Mouse (Mus musculus) right cerebral cortex, adult 18-20 months (tissue): Measurements from ENCODE around the gene Ampd3.

Experiments used
- DNase-seq: peaks from one replicate; pipeline ENCODE4 v3.0.0; 2022; ENCODE audit warnings: mixed read lengths

Ampd3 gene

DNA sequence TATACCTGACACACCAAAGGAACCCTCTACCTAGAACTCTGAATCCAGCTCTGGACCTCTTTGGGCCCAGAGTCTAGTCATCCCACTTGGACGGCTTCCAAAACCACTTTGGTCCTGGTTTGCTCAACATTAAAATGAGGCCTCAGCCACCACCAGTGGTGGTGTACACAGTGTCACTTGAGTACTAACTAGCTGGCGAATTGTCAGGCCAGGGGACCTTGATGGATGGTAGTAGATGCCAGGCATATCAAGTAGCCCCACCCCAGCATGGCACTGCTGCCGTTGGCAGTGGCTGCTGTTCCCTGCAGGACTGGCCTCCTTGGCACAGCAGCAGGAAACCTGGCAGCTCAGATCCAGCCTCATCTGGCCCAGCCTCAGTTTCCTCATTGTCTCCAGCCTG is 36.3 kb downstream of the Ampd3 start:
- peak; percentile 55 for DNase-seq

- no peak for DNase-seq
Observed at GRCm38 (mm10) chr7:110807460-110808030, 39.5 kb downstream of the Ampd3 start.

- DNase-seq, result peak; percentile 41
Observed at GRCm38 (mm10) chr7:110808962-110809361, 41.0 kb downstream of the Ampd3 start.

DNA sequence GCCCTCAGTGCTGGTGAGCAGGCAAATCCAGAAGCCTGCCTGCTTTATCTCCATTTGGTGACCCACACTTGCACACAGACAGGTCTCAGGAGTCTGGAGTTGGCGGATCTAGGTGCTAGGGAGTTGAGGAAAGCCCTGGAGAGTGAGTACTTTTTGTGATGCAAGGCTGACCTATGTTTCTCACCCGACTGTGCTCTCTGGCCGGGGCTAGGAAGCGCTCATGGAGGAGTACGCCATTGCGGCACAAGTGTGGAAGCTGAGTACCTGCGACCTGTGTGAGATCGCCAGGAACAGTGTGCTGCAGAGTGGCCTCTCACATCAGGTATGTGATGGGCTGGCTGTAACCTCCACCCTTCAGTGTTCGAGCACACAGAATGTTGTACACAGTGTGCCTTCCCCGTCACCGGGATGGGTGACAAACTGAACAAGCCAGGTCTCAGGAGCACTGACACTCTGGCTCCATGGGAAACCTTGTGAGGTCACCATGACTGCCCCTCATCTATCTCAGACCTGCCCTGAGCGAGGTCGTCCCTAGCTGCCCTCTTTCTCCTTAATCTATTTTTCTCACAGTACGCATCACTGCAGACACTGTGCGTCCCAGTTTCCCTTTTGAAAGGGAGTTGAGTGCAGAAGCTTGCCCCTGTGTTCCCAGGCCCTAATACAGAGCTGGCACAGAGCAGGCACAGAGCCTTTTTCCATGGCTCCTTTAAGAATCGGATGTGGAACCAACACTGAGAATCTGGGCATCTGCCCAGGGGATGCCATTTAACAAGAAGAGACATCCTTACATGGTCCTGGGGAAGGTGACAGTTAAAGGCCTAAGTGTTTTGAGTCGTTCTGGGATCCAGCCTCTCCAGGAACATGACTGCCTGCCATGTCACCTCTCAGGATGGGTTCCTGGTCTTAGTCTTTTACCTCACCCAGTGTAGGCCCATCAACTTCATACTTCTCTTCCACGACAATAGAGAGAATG is 41.9 kb downstream of the Ampd3 start:
- no peak for DNase-seq

- DNase-seq, result no peak
Observed at GRCm38 (mm10) chr7:110810995-110811394, 43.0 kb downstream of the Ampd3 start.

DNA sequence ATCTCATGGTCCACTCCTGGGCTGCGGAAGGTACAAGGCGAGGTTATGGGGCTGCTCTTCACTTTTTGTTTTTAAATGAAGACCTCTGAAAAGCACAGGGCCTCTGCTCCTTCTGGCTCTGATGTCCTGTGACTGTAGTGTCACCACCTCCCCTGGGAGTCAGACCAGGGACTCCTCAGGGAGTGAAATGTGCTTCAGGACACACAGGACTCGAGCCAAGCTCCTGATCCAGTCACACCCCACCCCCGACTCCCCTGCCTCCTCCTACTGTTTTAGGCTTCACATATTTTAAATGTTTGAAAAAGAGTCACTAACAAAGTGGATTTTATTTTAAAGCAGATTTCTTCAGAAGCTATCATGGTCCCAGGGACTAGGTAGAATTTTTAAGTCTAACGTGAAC is 43.5 kb downstream of the Ampd3 start:
- DNase-seq, result peak; percentile 49

GRCm38 (mm10) chr7:110813983-110814382 is 46.0 kb downstream of the Ampd3 start:
- no peak for DNase-seq

GRCm38 (mm10) chr7:110816037-110816436 is 48.0 kb downstream of the Ampd3 start:
- no peak for DNase-seq

DNA sequence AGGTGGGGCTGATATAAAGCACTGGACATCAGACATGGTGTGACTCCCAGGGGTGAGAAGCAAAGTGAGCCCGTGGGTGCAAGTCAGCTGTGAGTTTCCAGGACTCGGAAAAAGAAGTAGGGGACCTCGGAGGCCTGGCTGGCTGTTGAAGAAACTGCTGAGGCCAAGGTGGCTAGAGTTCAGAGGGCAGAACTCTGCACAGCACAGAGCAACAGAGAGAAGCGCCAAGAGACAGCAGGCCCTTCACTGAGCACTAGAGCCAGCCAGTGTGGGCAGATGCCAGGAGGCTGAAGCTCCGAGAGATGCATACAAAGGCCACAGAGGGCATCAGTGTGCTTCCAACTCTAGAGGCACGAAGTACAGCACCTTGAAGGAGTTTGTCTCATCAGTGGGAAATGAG is 50.2 kb downstream of the Ampd3 start:
- DNase-seq, result no peak

DNA sequence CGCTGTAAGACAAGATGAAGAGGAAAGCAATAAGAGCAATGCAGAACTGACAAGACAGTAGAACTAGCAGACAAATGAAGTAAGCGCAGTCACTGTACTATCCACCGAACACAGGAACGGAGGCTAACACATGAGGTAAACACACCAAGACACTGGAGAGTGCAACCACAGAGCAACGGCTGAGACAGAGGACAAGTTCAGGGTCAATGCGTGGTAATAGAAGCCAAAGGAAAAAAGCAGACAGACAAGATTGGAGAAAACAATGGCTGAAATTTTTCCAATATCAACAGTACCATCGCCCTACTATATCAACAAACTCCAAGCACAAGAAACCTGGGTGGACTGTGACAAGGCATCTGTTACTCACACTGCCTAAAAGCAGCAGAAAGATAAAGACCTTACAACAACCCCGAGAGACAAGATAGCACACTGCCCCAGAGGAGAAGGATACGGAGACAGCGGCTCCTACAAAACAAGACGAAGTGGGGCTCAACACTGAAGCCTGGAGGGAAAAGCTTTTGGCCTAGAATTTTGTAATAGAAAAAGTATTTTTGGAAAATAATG is 50.9 kb downstream of the Ampd3 start:
- DNase-seq, result no peak

DNA sequence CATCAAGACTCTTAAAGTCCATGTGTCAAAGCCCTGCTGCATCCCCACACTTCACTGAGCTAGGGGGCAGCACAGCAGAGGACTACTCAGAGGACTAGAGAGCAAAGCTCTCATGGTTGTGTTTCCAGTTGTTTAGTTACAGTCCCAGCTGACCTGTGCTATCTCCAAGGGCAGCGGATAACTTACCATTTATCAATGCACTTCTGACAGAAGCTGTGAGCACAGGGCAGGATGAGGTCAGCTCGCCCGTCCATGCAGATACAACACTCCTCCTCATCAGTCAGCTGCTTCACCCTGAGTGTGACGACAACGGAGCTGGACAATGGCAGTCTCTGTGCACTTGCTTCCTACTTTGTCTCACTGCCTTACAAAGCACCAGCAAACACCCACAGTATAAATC is 53.1 kb downstream of the Ampd3 start:
- DNase-seq, result no peak

GRCm38 (mm10) chr7:110821653-110822052 is 53.6 kb downstream of the Ampd3 start:
- DNase-seq, result peak; percentile 69

- no peak for DNase-seq
Observed at GRCm38 (mm10) chr7:110822055-110822454, 54.0 kb downstream of the Ampd3 start.

DNA sequence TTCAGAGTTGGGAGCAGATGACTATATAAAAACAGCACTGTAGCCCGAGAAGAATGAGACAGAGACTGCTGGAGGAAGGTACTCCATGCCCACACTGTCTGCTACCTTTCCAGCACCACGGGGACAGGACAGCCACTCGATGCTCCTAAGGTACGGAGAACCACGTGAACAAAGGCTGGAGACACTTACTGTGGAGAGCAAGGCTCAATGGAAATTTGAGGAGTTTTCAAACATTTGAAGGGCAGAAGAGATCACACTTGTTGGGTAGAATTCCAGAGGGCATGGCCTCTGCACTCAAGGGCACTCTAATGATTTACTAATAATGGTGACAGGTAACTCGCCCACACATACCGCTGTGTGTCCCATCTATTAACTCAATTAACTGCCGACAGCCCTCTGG is 55.1 kb downstream of the Ampd3 start:
- DNase-seq, result no peak

DNA sequence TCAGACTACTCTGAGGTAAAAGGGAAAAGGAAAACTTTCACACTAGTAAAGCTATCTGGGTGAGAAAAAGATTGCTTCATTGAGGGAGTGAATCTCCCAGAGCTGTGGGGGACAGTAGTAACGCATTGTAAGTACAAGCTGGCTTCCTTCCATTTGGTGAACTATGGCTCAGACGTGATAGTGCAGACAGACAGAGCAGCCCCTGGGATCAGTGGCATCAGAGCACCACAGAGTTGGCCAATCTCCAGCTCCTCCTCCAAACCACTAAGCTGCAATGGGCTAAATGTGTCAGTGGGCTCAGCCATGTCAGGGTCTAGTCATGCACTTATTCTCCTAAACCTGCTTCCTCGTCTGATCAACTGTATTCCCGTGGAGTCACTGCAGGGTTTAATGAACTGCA is 55.6 kb downstream of the Ampd3 start:
- no peak for DNase-seq

GRCm38 (mm10) chr7:110823995-110824953 is 56.3 kb downstream of the Ampd3 start:
- no peak for DNase-seq

DNA sequence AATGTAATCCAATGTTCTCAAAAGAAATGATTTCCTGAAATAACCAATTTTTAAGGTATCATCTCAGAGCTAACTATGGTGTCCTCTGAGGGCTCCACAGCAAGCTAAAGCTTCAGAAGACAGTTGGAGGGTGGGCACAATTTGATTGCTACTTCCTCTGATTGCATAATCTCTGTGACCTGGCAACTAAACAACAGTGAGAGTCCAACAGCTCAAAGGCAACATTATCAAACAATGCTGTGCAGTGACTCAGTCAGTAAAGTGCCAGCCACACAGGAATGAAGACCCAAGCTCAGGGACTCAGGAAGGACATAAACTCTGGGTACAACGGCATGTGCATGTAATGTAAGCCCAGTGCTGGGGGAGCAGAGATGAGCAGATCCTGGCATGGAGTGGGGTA is 65.0 kb downstream of the Ampd3 start:
- no peak for DNase-seq

DNA sequence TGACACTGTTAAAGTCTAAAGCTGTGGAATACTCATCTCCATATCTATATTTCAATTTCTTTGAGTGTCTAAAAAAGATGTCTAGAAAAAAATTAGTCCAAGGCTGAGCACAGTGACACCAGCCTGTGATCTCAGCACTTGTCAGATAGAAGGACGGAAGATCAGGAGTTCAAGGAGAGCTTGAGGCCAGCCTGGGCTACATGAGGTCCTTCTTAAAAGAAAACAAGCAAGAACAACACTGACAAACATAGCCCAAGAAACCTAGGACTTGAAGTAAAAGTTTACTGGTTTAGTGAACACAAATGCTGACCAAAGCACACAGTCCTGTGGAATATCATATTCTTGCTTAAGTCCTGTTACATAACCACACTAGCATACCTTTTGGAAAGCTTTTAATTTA is 66.0 kb downstream of the Ampd3 start:
- DNase-seq, result no peak

DNA sequence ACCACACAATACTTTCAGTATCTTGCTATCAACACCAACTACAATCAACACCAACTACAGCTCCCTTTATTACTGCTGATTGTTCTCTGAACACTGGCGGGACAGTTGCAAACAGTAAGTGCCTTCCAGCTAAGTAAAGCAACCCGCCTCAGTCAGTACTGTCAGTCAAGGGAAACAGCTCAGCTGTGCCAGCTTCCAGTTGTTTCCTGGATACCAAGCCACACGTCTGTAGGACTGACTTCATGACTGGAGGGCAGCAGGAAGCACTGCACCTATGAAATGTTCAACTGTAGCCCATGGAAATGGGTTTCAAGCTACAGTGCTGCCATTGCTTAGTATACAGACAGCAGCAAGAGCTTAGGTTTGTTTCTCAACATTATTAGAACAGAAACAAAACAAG is 66.5 kb downstream of the Ampd3 start:
- DNase-seq, result no peak

GRCm38 (mm10) chr7:110840332-110840731 is 72.3 kb downstream of the Ampd3 start:
- DNase-seq, result no peak

GRCm38 (mm10) chr7:110843916-110844874 is 76.2 kb downstream of the Ampd3 start, which contains the start of gene Rnf141:
TSS of gene Rnf141 (minus strand) at chr7:110844457.
- DNase-seq, result peak; percentile 93

GRCm38 (mm10) chr7:110847321-110847720 is 79.3 kb downstream of the Ampd3 start:
- no peak for DNase-seq
